Mouse (Mus musculus): ENCODE measurements around the gene Anxa11. TPM values are rescaled to one million over a fixed set of nuclear protein-coding genes. Genes with fewer than 3 reads are reported as not detected.
"Not testable (repeated sequence)": the region's sequence is repeated elsewhere in the genome, so short reads cannot be mapped to it uniquely, and the experiment has no call there.

Gene Anxa11
- polyA plus RNA-seq, 1 experiment from 2014 or later, result 60.6 TPM

GRCm38 (mm10) chr14:25842688-25843003 lies 690 bp downstream of the Anxa11 start:
- Histone ChIP-seq H3K27ac (replicated peaks) (peak overlapping the region; percentile 95), H3K4me2 (replicated peaks; ENCODE audit: low read depth) (peak overlapping the region; percentile 93), H3K27me3 (ENCODE audit: control insufficient read depth, insufficient read depth, low read length) (no peaks in the 10 kb centered on the region), H3K9me3 (ENCODE audit: control insufficient read depth, low read length) (no peaks in the 10 kb centered on the region), H3K4me3 (ENCODE audit: low read depth, low read length) (peak overlapping the region; percentile 81), H3K36me3 (ENCODE audit: control insufficient read depth, insufficient read depth, low read length) (no peaks in the 10 kb centered on the region), H3K9ac (ENCODE audit: low read length) (peak overlapping the region; percentile 88), H3K4me1 (replicated peaks; ENCODE audit: control insufficient read depth, insufficient read depth) (0 out of 2 replicates have a peak, but pooled peaks cover 2% of the 10 kb centered on the region)
- TF ChIP-seq EP300 (optimal IDR thresholded peaks at IDR 0.05) (no peak), CTCF (IDR thresholded peaks at IDR 0.05; ENCODE audit: low read depth) (no peak)
- ATAC-seq (ENCODE audit: low FRiP score, low TSS enrichment) (no peak), DNase-seq (ENCODE audit: low spot score) (peak; percentile 42)
- WGBS, result 2% methylated on average over 12 of the region's 12 CpGs

GRCm38 (mm10) chr14:25844372-25844771 lies 2.4 kb downstream of the Anxa11 start:
- 85% methylated on average over 4 of the region's 4 CpGs for WGBS
- no peak overlapping the region for H3K9ac ChIP-seq (ENCODE audit: low read length)
- H3K4me3 ChIP-seq (ENCODE audit: low read depth, low read length), result no peak overlapping the region
- ATAC-seq (ENCODE audit: low FRiP score, low TSS enrichment) (peak; percentile 53), DNase-seq (ENCODE audit: low spot score) (no peak)
- no peak overlapping the region for H3K4me2 ChIP-seq (replicated peaks; ENCODE audit: low read depth)
- TF ChIP-seq CTCF (IDR thresholded peaks at IDR 0.05; ENCODE audit: low read depth) (no peak), EP300 (optimal IDR thresholded peaks at IDR 0.05) (no peak)
- H3K27me3 ChIP-seq (ENCODE audit: control insufficient read depth, insufficient read depth, low read length), result no peaks in the 10 kb centered on the region
- no peaks in the 10 kb centered on the region for H3K9me3 ChIP-seq (ENCODE audit: control insufficient read depth, low read length)
- 0 out of 2 replicates have a peak, but pooled peaks cover 2% of the 10 kb centered on the region for H3K4me1 ChIP-seq (replicated peaks; ENCODE audit: control insufficient read depth, insufficient read depth)
- peak overlapping the region; percentile 14; the same call in 1 of the 2 replicates for H3K27ac ChIP-seq (replicated peaks)
- H3K36me3 ChIP-seq (ENCODE audit: control insufficient read depth, insufficient read depth, low read length), result no peaks in the 10 kb centered on the region

GRCm38 (mm10) chr14:25845832-25846383 lies 4.0 kb downstream of the Anxa11 start:
- no peaks in the 10 kb centered on the region for H3K27me3 ChIP-seq (ENCODE audit: control insufficient read depth, insufficient read depth, low read length)
- H3K4me3 ChIP-seq (ENCODE audit: low read depth, low read length), result no peak overlapping the region
- WGBS, result 47% methylated on average over 6 of the region's 6 CpGs
- no peak overlapping the region for H3K4me2 ChIP-seq (replicated peaks; ENCODE audit: low read depth)
- peak; percentile 27 for DNase-seq (ENCODE audit: low spot score)
- no peaks in the 10 kb centered on the region for H3K36me3 ChIP-seq (ENCODE audit: control insufficient read depth, insufficient read depth, low read length)
- H3K9ac ChIP-seq (ENCODE audit: low read length), result no peak overlapping the region
- H3K27ac ChIP-seq (replicated peaks), result no peak overlapping the region
- no peaks in the 10 kb centered on the region for H3K9me3 ChIP-seq (ENCODE audit: control insufficient read depth, low read length)
- ATAC-seq (ENCODE audit: low FRiP score, low TSS enrichment), result no peak
- TF ChIP-seq EP300 (optimal IDR thresholded peaks at IDR 0.05), result no peak
- no peak for TF ChIP-seq CTCF (IDR thresholded peaks at IDR 0.05; ENCODE audit: low read depth)
- H3K4me1 ChIP-seq (replicated peaks; ENCODE audit: control insufficient read depth, insufficient read depth), result 0 out of 2 replicates have a peak, but pooled peaks cover 2% of the 10 kb centered on the region

- 0 out of 2 replicates have a peak, but pooled peaks cover 2% of the 10 kb centered on the region for H3K4me1 ChIP-seq (replicated peaks; ENCODE audit: control insufficient read depth, insufficient read depth)
Observed at GRCm38 (mm10) chr14:25846516-25846915, 4.6 kb downstream of the Anxa11 start.

GRCm38 (mm10) chr14:25847660-25848059 lies 5.7 kb downstream of the Anxa11 start:
- no peaks in the 10 kb centered on the region for H3K36me3 ChIP-seq (ENCODE audit: control insufficient read depth, insufficient read depth, low read length)
- H3K4me2 ChIP-seq (replicated peaks; ENCODE audit: low read depth), result no peak overlapping the region
- ATAC-seq (ENCODE audit: low FRiP score, low TSS enrichment) (no peak), DNase-seq (ENCODE audit: low spot score) (no peak)
- no peak overlapping the region for H3K9ac ChIP-seq (ENCODE audit: low read length)
- H3K27me3 ChIP-seq (ENCODE audit: control insufficient read depth, insufficient read depth, low read length), result no peaks in the 10 kb centered on the region
- 31% methylated on average over 9 of the region's 9 CpGs for WGBS
- no peak overlapping the region for H3K4me3 ChIP-seq (ENCODE audit: low read depth, low read length)
- 0 out of 2 replicates have a peak, but pooled peaks cover 2% of the 10 kb centered on the region for H3K4me1 ChIP-seq (replicated peaks; ENCODE audit: control insufficient read depth, insufficient read depth)
- TF ChIP-seq CTCF (IDR thresholded peaks at IDR 0.05; ENCODE audit: low read depth) (no peak), EP300 (optimal IDR thresholded peaks at IDR 0.05) (no peak)
- no peaks in the 10 kb centered on the region for H3K9me3 ChIP-seq (ENCODE audit: control insufficient read depth, low read length)
- no peak overlapping the region for H3K27ac ChIP-seq (replicated peaks)

More at GRCm38 (mm10) chr14:25846516-25846915, 4.6 kb downstream of the Anxa11 start:
- Histone ChIP-seq H3K9me3 (ENCODE audit: control insufficient read depth, low read length) (no peaks in the 10 kb centered on the region), H3K36me3 (ENCODE audit: control insufficient read depth, insufficient read depth, low read length) (no peaks in the 10 kb centered on the region), H3K27me3 (ENCODE audit: control insufficient read depth, insufficient read depth, low read length) (no peaks in the 10 kb centered on the region), H3K27ac (replicated peaks) (no peak overlapping the region), H3K9ac (ENCODE audit: low read length) (no peak overlapping the region), H3K4me3 (ENCODE audit: low read depth, low read length) (no peak overlapping the region), H3K4me2 (replicated peaks; ENCODE audit: low read depth) (no peak overlapping the region)
- 64% methylated on average over 8 of the region's 8 CpGs for WGBS
- TF ChIP-seq CTCF (IDR thresholded peaks at IDR 0.05; ENCODE audit: low read depth) (no peak), EP300 (optimal IDR thresholded peaks at IDR 0.05) (no peak)
- ATAC-seq (ENCODE audit: low FRiP score, low TSS enrichment) (no peak), DNase-seq (ENCODE audit: low spot score) (peak; percentile 12)

GRCm38 (mm10) chr14:25848237-25848636 lies 6.3 kb downstream of the Anxa11 start:
- Histone ChIP-seq H3K27me3 (ENCODE audit: control insufficient read depth, insufficient read depth, low read length) (no peaks in the 10 kb centered on the region), H3K4me3 (ENCODE audit: low read depth, low read length) (no peak overlapping the region), H3K27ac (replicated peaks) (no peak overlapping the region), H3K9me3 (ENCODE audit: control insufficient read depth, low read length) (no peaks in the 10 kb centered on the region), H3K4me2 (replicated peaks; ENCODE audit: low read depth) (no peak overlapping the region), H3K9ac (ENCODE audit: low read length) (no peak overlapping the region), H3K36me3 (ENCODE audit: control insufficient read depth, insufficient read depth, low read length) (no peaks in the 10 kb centered on the region), H3K4me1 (replicated peaks; ENCODE audit: control insufficient read depth, insufficient read depth) (0 out of 2 replicates have a peak, but pooled peaks cover 2% of the 10 kb centered on the region)
- DNase-seq (ENCODE audit: low spot score) (no peak), ATAC-seq (ENCODE audit: low FRiP score, low TSS enrichment) (no peak)
- TF ChIP-seq CTCF (IDR thresholded peaks at IDR 0.05; ENCODE audit: low read depth), result no peak
- no peak for TF ChIP-seq EP300 (optimal IDR thresholded peaks at IDR 0.05)
- 79% methylated on average over 6 of the region's 6 CpGs for WGBS

- DNase-seq (ENCODE audit: low spot score); H3K4me3 ChIP-seq (ENCODE audit: low read depth, low read length); H3K4me2 ChIP-seq (replicated peaks; ENCODE audit: low read depth); H3K4me1 ChIP-seq (replicated peaks; ENCODE audit: control insufficient read depth, insufficient read depth); H3K27ac ChIP-seq (replicated peaks); H3K27me3 ChIP-seq (ENCODE audit: control insufficient read depth, insufficient read depth, low read length); H3K9ac ChIP-seq (ENCODE audit: low read length); H3K36me3 ChIP-seq (ENCODE audit: control insufficient read depth, insufficient read depth, low read length); H3K9me3 ChIP-seq (ENCODE audit: control insufficient read depth, low read length); ATAC-seq (ENCODE audit: low FRiP score, low TSS enrichment): not testable (repeated sequence)
- 91% methylated on average over 3 of the region's 4 CpGs for WGBS
Observed at GRCm38 (mm10) chr14:25848708-25849107, 6.8 kb downstream of the Anxa11 start.
